Mouse (Mus musculus): Measurements from ENCODE around the gene Bmp5. TPM values are rescaled to one million over a fixed set of nuclear protein-coding genes. Genes with fewer than 3 reads are reported as not detected.

Bmp5 gene
- polyA plus RNA-seq, 1 experiment from 2014 or later, result 4.8 TPM

DNA sequence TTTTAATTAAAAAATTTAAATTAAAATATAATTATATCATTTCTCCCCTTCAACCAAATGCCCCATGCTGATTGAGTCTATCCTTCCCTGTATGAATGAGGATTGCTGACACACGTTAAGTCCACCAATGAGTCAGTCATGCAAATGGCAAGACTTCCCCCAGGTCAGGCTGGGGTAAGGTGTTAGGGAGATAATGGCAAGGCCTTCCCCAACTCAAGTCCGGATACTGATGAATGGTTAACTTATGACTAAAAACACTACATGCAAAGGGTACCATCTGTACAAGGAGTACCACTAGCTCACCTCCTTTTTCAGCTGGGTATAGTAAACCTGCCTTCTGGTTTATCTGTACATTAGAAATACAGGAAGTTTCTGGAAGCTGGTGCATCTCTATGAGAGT lies 83.8 kb downstream of the Bmp5 start:
- Histone ChIP-seq H3K4me1 (no peaks in the 10 kb centered on the region), H3K27ac (replicated peaks) (no peak overlapping the region), H3K4me3 (no peak overlapping the region), H3K27me3 (ENCODE audit: low read depth, poor library complexity, severe bottlenecking) (no peaks in the 10 kb centered on the region), H3K36me3 (no peaks in the 10 kb centered on the region), H3K9me3 (replicated peaks) (no peaks in the 10 kb centered on the region)
- no peak for DNase-seq (ENCODE audit: low spot score)
- WGBS, result 75% methylated on average over 2 of the region's 2 CpGs

DNA sequence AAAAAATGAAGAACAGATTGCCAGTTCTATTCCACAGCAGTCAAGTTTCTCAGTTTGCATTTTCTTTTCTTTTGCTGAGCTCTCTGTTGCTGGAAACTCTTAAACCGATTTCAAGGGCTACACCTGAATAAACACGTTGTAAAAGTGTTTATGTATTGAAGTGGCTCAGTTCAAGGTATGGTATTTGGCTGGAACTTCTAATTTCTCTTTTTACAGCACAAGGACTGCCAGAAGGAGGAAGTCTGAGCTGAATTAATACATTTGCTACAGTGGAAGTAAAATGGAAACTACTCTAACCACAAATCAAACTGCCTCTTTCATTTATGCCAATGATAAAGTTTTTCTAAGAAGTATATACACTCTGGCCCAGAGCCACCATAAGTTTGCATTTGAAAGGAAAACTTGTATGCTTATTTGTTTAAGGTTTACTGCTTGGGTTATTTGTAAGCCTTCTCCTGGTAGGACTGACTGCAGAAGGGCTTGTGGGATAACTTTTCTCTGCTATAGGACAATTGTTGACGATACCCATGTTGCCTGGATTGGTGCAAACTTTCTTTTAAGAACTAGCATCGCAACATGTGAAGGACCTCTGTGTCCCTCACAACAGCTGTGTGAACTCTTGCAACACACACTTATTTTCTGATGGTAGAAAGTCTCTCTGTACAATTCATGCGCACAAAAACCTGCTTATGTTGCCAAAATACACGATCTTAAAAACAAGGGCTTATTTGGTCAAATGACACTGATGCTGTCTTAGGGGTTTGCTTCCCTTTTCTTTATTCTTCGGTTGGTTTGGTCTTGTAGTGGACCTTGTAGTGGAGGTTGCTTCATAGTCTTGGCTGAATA lies 95.4 kb downstream of the Bmp5 start:
- Histone ChIP-seq H3K27ac (replicated peaks) (no peak overlapping the region), H3K36me3 (no peaks in the 10 kb centered on the region), H3K27me3 (ENCODE audit: low read depth, poor library complexity, severe bottlenecking) (no peaks in the 10 kb centered on the region), H3K4me1 (no peaks in the 10 kb centered on the region), H3K4me3 (no peak overlapping the region), H3K9me3 (replicated peaks) (no peaks in the 10 kb centered on the region)
- DNase-seq (ENCODE audit: low spot score), result no peak
- WGBS, result 77% methylated on average over 7 of the region's 7 CpGs

DNA sequence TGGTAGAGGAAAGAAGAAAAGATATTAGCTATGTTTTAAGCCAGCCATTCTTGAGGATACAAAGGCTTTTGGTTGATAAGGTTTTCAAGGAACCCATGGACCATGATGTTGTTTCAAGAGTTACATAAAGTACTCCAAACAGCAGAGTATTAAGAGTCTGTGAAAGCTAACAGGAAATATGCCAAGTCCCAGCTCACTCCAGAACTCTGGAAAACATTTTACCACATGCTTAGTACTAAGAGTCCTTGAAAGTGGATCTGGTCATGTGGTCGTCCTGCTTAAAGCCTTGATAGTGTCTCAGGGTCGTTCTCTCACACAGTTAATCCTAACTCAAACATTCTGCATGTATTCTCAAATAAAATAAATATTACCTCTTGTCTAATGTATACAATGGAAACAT lies 101.2 kb downstream of the Bmp5 start:
- Histone ChIP-seq H3K27ac (replicated peaks) (no peak overlapping the region), H3K36me3 (no peaks in the 10 kb centered on the region), H3K4me1 (no peaks in the 10 kb centered on the region), H3K4me3 (no peak overlapping the region), H3K9me3 (replicated peaks) (no peaks in the 10 kb centered on the region), H3K27me3 (ENCODE audit: low read depth, poor library complexity, severe bottlenecking) (no peaks in the 10 kb centered on the region)
- DNase-seq (ENCODE audit: low spot score), result no peak
- WGBS, result 68% methylated on average over 2 of the region's 2 CpGs

DNA sequence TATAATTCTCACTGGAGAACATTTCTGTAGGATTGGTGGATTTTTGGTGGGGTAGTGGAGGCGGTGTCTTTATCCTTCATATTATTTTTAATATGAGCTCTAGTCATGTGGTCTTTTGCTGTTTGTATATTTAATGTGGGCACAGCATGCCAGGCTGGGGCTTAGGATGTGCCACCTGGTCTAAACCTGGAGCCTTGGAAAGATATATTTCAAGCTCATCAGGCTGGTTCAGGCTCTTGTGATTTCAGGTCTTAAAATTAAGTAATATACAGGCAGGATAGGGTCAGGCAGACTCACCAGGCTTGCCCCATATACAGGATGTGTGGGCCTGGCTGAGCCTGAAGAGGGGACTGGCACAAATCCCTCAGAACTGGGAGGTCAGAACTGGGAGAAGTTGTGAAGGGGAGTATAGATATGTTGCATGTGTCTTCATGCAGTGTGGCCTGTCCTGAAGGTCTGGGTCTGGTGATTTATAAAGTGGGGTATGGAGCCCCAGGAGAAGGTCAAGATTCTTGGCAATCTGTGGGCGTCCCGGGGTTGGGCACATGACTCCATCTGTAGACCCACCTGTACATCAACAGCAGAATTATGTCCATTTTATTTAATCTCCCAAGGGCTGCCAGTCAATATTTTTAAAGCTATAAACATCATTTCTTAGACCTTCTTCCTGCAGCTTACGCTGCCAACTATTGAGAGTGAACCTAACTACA lies 108.5 kb downstream of the Bmp5 start:
- 96% methylated on average over 4 of the region's 4 CpGs for WGBS
- Histone ChIP-seq H3K9me3 (replicated peaks) (peaks cover 3% of the 10 kb centered on the region; the same call in 1 of the 2 replicates), H3K4me3 (no peak overlapping the region), H3K36me3 (no peaks in the 10 kb centered on the region), H3K27me3 (ENCODE audit: low read depth, poor library complexity, severe bottlenecking) (no peaks in the 10 kb centered on the region), H3K4me1 (no peaks in the 10 kb centered on the region), H3K27ac (replicated peaks) (no peak overlapping the region)
- DNase-seq (ENCODE audit: low spot score), result no peak

DNA sequence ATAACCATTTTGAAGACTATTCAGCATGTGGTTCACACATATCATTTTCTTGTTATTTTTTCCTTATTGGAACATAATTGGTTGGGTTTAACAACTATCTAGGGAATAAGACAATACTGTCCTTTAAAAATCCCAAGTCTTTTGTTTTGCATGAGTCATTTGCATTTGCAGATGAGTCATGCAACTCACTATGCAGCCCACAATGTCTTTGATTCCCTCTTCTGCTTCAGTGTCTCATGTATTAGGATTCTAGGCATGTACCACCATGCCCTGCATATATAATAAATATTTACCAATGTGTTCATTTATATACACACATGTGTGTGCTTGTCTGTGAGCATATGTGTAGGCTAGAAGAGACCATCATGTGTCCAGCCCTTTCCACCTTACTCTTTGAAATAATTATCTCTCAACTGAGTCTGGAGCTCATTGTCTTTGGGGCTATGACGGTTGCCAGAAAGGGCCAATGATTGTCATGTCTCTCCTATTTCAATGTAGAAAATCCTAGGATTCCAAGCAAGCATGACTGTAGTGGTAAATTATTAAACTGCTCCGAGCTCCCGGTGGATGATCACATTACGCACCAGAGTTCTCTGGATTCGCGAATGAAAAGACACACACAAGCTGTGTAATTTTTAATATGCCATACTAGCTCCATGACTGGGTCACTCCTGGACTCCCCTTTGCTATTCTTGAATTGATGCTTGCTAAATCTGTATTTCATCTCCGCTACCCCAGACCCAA lies 111.8 kb downstream of the Bmp5 start:
- H3K4me1 ChIP-seq, result no peaks in the 10 kb centered on the region
- no peak for DNase-seq (ENCODE audit: low spot score)
- no peak overlapping the region for H3K4me3 ChIP-seq
- no peaks in the 10 kb centered on the region for H3K36me3 ChIP-seq
- peaks cover 8% of the 10 kb centered on the region for H3K9me3 ChIP-seq (replicated peaks)
- no peaks in the 10 kb centered on the region for H3K27me3 ChIP-seq (ENCODE audit: low read depth, poor library complexity, severe bottlenecking)
- WGBS, result 94% methylated on average over 7 of the region's 7 CpGs
- H3K27ac ChIP-seq (replicated peaks), result no peak overlapping the region

DNA sequence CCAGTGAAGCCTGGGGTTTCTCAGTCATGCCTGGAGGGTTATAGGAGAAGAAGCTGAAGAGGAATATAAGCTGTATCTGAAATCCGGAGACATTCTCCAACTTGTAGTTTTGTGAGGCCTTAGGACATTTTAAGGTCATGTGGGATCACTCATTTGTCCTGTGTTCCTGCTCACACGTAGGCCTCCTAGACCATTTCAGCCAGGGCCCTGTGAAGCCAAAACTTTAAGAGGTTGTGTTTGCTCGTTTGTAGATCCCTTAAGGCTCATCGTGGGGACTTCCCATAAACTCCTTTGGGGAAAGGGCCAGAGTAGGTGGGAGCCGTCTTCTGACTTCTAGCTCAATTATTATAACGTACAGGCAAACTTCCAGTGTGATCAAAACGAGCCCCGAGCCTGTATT lies 121.8 kb downstream of the Bmp5 start:
- no peaks in the 10 kb centered on the region for H3K9me3 ChIP-seq (replicated peaks)
- H3K36me3 ChIP-seq, result no peaks in the 10 kb centered on the region
- WGBS, result 92% methylated on average over 8 of the region's 8 CpGs
- H3K4me3 ChIP-seq, result no peak overlapping the region
- H3K4me1 ChIP-seq, result no peaks in the 10 kb centered on the region
- no peak overlapping the region for H3K27ac ChIP-seq (replicated peaks)
- no peak for DNase-seq (ENCODE audit: low spot score)
- no peaks in the 10 kb centered on the region for H3K27me3 ChIP-seq (ENCODE audit: low read depth, poor library complexity, severe bottlenecking)

DNA sequence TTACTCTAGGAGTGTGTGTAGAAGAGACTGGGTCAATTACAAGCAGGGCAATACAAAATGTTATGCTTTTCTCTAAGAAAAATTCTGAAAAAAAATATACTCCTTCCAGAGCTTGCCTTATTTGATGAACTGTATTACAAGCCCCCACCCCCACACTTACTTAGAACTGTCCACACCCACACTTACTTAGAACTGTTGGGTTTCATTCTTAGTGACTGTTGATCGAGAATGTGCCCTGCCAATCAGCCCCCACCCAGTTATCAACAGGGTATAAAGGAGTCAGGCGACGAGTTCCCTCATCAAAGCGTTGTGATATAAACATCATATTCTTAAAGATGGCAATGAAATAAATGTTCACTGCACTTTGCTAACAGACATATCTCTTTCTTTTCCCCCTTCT lies 122.9 kb downstream of the Bmp5 start:
- no peak overlapping the region for H3K27ac ChIP-seq (replicated peaks)
- WGBS, result 87% methylated on average over 4 of the region's 4 CpGs
- no peaks in the 10 kb centered on the region for H3K4me1 ChIP-seq
- no peak overlapping the region for H3K4me3 ChIP-seq
- no peaks in the 10 kb centered on the region for H3K27me3 ChIP-seq (ENCODE audit: low read depth, poor library complexity, severe bottlenecking)
- H3K9me3 ChIP-seq (replicated peaks), result no peaks in the 10 kb centered on the region
- no peak for DNase-seq (ENCODE audit: low spot score)
- H3K36me3 ChIP-seq, result no peaks in the 10 kb centered on the region

DNA sequence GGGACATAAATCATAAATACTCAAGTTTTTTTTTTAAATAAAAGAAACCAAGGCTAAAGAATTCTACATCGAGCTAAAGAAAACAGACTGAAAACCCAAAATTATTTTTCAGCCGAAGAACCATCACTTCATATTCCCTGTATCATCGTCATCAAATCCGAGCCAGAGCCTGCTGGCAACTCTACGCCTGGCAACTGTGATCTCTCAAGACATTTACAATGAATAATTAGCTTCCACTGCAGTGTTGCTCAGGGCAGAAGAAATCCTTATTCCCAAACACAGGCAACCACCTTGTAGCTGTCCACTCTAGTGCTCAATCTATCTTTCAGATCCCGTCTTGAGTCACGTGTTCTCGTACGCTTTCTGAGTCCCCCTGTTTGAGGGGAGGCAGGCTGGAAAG lies 126.1 kb downstream of the Bmp5 start:
- no peaks in the 10 kb centered on the region for H3K4me1 ChIP-seq
- H3K9me3 ChIP-seq (replicated peaks), result no peaks in the 10 kb centered on the region
- no peak overlapping the region for H3K4me3 ChIP-seq
- H3K27me3 ChIP-seq (ENCODE audit: low read depth, poor library complexity, severe bottlenecking), result no peaks in the 10 kb centered on the region
- 90% methylated on average over 9 of the region's 9 CpGs for WGBS
- H3K36me3 ChIP-seq, result no peaks in the 10 kb centered on the region
- no peak overlapping the region for H3K27ac ChIP-seq (replicated peaks)
- no peak for DNase-seq (ENCODE audit: low spot score)

DNA sequence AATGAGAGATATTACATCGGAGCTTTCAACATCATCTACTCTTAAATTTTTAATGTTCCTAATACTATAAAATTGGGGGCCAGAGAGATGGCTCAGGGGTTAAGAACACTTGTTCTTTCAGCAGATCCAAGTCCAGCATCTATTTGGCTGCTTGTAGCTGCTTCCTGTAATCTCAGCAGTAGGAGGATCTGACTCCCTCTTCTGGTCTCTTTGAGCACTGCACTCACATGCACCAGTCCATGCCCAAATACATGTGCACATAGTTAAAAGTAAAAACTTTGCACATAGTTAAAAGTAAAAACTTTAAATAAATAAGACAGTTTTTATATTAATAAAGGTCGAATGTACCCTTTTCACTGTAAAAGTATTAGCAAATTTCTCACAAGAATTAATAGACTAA lies 130.3 kb downstream of the Bmp5 start:
- 59% methylated on average over 2 of the region's 2 CpGs for WGBS
- no peak for DNase-seq (ENCODE audit: low spot score)
- Histone ChIP-seq H3K4me3 (no peak overlapping the region), H3K27me3 (ENCODE audit: low read depth, poor library complexity, severe bottlenecking) (no peaks in the 10 kb centered on the region), H3K9me3 (replicated peaks) (no peaks in the 10 kb centered on the region), H3K4me1 (no peaks in the 10 kb centered on the region), H3K36me3 (no peaks in the 10 kb centered on the region), H3K27ac (replicated peaks) (no peak overlapping the region)

DNA sequence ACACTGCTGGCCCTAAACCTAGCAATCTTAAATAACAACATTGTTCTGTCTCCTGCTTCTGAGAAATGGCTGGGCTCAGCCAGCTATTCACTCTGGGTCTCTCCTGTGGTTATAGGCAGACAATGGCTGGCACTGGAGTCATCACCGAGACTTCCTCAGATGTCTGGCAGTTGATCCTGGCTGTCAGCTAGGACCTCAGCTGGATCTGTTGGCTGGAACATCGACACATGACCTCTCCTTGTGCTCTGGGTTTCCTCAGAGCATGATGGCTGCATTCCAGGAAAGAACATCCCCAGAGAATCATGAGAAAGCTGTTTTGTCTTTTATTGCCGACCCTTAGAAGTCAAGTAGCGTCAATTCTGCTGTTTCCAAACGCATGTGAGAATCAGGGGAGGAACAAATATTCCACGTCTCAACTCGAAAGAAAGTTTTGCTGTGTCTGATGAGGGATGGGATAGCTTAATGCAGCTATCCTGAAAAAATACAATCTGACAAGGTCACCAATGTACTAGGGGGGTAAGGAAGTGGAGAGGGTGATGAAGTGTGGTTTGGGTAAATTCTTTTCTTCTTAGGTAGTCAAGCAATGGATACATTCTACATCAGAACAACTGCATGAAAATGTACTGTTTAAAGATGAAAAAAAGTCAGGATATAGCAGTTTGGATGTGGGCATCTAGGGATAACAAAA lies 135.1 kb downstream of the Bmp5 start:
- DNase-seq (ENCODE audit: low spot score), result no peak
- Histone ChIP-seq H3K36me3 (no peaks in the 10 kb centered on the region), H3K27ac (replicated peaks) (no peak overlapping the region), H3K27me3 (ENCODE audit: low read depth, poor library complexity, severe bottlenecking) (no peaks in the 10 kb centered on the region), H3K9me3 (replicated peaks) (no peaks in the 10 kb centered on the region), H3K4me3 (no peak overlapping the region), H3K4me1 (no peaks in the 10 kb centered on the region)
- 64% methylated on average over 7 of the region's 7 CpGs for WGBS

DNA sequence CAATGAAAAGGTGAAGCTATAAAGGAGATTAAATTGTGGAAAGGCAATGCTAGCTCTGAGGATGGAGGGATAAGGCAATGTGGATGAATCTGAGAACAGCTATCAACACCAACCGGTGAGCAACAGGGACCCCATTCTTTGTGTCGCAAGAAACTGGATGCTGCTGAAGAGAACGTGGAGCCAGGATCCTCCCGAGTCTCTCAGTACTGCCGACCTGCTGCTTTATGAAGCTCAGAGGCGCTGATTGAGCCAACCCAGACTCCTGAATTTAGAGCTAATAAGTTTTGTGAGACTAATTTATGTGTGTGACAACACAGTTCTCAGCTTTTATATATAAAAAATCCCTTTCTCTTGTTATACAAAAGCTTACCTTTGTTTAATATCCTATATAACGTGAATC lies 136.4 kb downstream of the Bmp5 start:
- Histone ChIP-seq H3K27me3 (ENCODE audit: low read depth, poor library complexity, severe bottlenecking) (no peaks in the 10 kb centered on the region), H3K4me3 (no peak overlapping the region), H3K36me3 (no peaks in the 10 kb centered on the region), H3K4me1 (peaks cover 4% of the 10 kb centered on the region; the same call in 1 of the 2 replicates), H3K27ac (replicated peaks) (no peak overlapping the region), H3K9me3 (replicated peaks) (no peaks in the 10 kb centered on the region)
- 76% methylated on average over 7 of the region's 7 CpGs for WGBS
- no peak for DNase-seq (ENCODE audit: low spot score)

DNA sequence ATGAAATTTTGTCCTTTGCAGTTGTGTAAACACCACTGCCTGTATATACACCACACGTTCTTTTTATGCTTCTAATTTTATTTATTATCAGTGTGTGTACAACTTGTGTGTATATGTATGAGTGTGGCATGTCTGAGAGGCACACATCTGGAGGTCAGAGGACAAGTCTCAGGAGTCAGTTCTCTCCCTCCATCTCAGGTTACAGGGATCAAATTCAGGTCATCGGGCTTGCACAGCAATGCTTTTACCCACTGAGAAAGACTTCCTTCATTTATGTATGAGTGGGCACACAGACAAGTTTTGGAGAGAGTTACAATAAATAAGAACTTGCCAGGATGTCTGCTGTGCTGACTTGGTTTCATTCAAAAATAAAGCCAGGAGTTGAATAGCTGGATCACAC lies 140.9 kb downstream of the Bmp5 start:
- Histone ChIP-seq H3K4me1 (peaks cover 4% of the 10 kb centered on the region; the same call in 1 of the 2 replicates), H3K36me3 (no peaks in the 10 kb centered on the region), H3K27me3 (ENCODE audit: low read depth, poor library complexity, severe bottlenecking) (no peaks in the 10 kb centered on the region), H3K27ac (replicated peaks) (no peak overlapping the region), H3K9me3 (replicated peaks) (no peaks in the 10 kb centered on the region), H3K4me3 (no peak overlapping the region)
- no peak for DNase-seq (ENCODE audit: low spot score)
- 60% methylated on average over 2 of the region's 2 CpGs for WGBS
